Mouse (Mus musculus) frontal cortex, postnatal 36 days (tissue): Measurements from ENCODE around the gene Zfp712.

Experiments used
- DNase-seq, 2 experiments: peaks; one replicate each; pipeline ENCODE4 v3.0.0; 2022; ENCODE audit warnings: low spot score in 2 of 2

Gene Zfp712

DNA sequence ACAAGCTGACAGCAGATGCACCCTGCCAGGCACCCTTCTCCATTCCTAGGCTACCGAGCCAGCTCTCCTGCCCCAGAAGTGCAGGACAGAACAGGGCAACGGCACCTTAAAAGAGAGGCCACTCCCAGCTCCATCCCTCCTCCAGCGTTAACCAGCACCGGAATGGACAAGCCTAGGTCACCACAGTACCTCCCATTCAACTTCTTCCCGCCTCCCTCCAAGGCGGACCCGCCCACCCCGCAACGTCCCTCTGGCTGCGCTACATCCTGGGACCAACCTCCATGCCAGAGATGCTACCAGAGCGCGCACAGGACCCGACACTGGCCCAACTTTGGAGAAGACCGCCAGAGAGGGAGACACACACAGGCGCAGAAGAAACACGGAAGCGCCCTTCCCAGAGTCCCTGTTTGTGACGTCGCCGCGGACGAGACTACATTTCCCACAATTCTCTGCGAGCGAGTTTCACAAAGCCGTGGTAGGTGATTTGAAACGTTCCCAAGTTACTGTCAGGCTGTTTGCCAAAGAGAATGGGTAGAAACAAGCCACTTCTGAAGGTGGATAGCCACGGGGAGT is at the start of gene Zfp712:
TSS of gene Zfp712 (minus strand) at position 385 of the 573 bp plus-strand sequence.
- DNase-seq = peak; percentile 92 to 97

GRCm38 (mm10) chr13:67108821-67109206 is 47.8 kb upstream of the Zfp712 start:
- DNase-seq = no peak

DNA sequence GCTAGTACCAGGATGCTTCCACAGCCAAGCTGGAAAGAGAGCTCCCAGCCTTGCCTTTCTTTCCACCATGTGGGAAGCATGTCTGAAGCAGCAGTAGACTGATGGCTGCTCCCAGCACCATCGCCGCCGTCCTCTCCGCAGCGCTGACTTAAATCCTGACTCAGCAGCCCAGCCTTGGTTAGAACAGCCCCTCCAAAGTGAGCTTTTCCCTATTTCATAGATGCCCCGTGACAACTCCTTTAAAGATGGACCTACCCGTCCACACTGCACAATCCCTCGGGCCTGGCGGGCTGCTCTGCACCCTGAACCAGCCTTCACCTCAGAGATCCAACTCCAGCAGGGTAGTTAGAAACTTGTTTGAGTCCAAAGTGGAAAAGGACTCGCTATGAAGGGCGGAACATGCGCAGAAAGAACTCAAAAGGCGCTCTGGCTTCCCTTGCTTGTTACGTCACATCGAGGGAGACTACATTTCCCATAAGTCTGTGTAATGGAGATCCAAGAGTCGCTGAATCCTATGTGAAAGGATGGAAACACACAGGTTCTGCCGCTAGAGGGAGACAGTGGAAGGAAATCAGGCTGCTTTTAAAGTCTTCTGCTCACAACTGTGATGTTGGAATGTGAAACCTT is 47.3 kb upstream of the Zfp712 start, which contains the start of gene Gm28557:
TSS of gene Gm28557 (minus strand) at position 411 of the 627 bp plus-strand sequence.
- DNase-seq = peak; percentile 89 to 98

- DNase-seq = no peak
These were observed 46.7 kb upstream of the Zfp712 start for GRCm38 (mm10) chr13:67107681-67108080.

GRCm38 (mm10) chr13:67097876-67098275 is 36.9 kb upstream of the Zfp712 start, which contains the start of gene Zfp708:
Gene Zfp708 (minus strand): TSS chr13:67097976.
- no peak for DNase-seq

- no peak for DNase-seq
These were observed 29.2 kb upstream of the Zfp712 start for GRCm38 (mm10) chr13:67090154-67090553.

DNA sequence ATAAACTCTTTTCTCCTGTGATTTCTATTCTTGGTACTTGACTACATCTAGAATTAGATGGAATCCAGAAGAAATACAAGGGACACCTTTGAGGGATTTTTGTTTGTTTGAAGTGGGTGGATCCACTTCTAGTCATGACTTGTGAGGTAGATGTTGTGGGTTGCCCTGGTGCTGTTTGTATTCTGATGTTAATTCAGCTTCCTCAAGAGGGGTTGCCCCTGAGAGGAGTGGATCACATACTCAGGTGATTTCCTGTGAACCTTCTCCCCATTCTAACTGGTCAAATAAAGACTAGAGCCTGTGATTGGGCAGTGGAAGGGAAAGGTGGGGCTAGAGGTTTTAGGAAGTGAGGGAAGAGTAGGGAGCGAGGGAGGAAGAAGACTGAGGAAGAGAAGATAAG is 21.0 kb upstream of the Zfp712 start:
- DNase-seq = no peak

DNA sequence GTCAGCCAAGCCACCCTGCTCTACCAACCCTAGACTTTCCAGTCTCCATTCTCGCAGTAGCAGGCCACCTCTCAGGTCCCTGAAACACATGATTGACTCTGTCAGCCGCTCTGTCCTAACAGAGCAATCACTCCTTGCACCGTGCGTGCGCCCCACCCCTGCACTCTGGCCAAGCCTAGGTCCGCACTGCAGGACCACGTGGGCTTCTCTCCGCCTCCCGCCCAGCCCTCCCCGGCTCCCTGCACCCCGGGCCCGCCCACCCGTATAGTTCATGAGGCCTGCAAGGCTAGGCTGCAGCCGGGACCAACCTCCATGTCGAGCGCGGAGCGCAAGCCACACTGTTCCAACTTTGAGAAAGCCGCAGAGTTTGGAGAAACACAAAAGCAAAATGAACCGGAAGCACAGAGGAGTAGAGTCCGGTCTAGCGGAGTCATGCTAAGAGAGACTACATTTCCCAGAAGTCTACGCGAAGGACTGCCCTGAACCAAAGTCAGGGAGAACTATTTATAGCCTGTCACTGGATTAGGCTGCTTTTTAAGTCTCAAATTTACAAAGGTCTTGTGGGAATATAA is 20.3 kb upstream of the Zfp712 start:
- peak; percentile 69 to 75 for DNase-seq

- DNase-seq = no peak
These were observed 16.3 kb upstream of the Zfp712 start for GRCm38 (mm10) chr13:67077244-67077643.

DNA sequence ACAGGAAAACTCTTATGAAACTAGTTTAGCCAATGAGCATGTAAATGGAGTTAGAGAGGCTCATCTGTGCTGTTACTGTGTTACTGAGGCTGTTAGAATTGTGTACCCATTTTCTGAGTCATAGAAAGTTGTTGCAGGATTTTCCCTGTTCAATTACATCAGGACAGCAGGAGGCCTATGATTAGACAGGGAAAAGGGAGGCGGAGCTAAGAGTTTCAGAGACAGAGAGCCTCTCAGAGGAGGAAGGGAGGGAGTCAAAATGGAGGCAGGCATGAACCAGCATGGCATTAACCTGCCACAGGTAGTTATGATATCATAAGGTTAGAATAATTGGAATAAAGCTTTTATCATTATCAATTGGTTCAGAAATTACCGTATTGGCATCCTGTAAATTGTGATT is 11.8 kb upstream of the Zfp712 start:
- DNase-seq = no peak

GRCm38 (mm10) chr13:67065386-67065785 is 4.4 kb upstream of the Zfp712 start:
- DNase-seq = no peak

- DNase-seq = no peak
These were observed 1.5 kb upstream of the Zfp712 start for GRCm38 (mm10) chr13:67062427-67062826.

DNA sequence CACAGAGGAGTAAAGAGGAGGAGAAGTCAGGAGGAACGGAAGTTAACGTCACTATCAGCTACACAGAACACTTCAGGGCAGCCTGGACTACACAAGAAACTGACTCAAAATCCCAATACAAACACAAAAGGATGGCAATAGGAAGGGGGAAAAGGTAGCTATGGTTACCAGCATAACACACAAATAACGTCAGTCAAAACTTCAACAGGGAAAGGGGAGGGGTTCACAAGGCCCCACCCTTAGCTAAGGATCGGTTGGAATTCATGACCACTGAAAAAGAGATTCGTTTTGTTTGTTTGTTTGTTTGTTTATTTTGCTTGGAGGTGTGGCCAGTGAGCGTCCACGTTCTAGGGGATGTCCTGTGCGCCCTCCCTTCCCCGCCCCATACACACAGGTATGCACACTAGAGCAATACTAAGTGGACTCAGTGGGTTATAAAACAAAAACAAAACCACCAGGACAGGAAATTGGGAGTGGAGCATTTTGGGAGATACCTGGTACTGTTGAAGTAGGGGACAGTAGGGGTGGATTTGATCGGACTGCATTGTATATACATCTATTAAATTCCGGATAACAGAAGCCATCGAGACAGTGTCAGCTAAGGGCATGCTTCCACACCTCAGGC is 697 bp downstream of the Zfp712 start:
- no peak for DNase-seq
